Mouse (Mus musculus): Measurements from ENCODE around the gene Cand2.
A peak's percentile ranks its signal among the peaks of the same experiment; 100 is the strongest.

Gene Cand2

DNA sequence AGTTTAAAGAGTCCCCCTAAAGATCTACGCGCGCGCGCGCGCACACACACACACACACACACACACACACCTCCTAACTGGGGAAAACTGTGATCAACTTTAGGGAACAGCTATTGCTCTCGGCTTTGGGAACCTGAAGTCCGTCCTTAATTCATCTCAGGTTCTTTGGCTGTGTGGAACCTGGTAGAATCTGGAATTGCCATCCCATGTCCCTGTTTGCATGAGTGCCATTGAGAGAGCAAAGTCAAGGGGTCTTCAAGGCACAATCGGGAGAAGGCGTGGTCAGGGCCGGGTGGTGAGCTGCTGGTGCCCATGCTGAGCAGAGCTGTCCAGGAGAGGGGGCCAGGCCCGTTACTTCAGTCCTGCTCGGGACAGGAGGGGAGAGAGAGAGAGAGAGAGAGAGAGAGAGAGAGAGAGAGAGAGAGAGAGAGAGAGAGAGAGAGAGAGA, 348 bp upstream of the Cand2 start:
- DNase-seq (ENCODE audit: low read depth, low spot score), result no peak

- no peak for DNase-seq (ENCODE audit: low read depth, low spot score)
These were observed 1.5 kb downstream of the Cand2 start for GRCm38 (mm10) chr6:115775838-115776237.

GRCm38 (mm10) chr6:115776363-115776762, 2.0 kb downstream of the Cand2 start:
- no peak for DNase-seq (ENCODE audit: low read depth, low spot score)

- no peak for DNase-seq (ENCODE audit: low read depth, low spot score)
These were observed 8.4 kb downstream of the Cand2 start for GRCm38 (mm10) chr6:115782781-115783180.

- no peak for DNase-seq (ENCODE audit: low read depth, low spot score)
These were observed 16.7 kb downstream of the Cand2 start for GRCm38 (mm10) chr6:115791016-115791415.

- no peak for DNase-seq (ENCODE audit: low read depth, low spot score)
These were observed 17.7 kb downstream of the Cand2 start for GRCm38 (mm10) chr6:115791842-115792686.

- DNase-seq (ENCODE audit: low read depth, low spot score), result no peak
These were observed 18.4 kb downstream of the Cand2 start for GRCm38 (mm10) chr6:115792691-115793215.

GRCm38 (mm10) chr6:115801811-115802210, 27.5 kb downstream of the Cand2 start:
- DNase-seq (ENCODE audit: low read depth, low spot score), result no peak

DNA sequence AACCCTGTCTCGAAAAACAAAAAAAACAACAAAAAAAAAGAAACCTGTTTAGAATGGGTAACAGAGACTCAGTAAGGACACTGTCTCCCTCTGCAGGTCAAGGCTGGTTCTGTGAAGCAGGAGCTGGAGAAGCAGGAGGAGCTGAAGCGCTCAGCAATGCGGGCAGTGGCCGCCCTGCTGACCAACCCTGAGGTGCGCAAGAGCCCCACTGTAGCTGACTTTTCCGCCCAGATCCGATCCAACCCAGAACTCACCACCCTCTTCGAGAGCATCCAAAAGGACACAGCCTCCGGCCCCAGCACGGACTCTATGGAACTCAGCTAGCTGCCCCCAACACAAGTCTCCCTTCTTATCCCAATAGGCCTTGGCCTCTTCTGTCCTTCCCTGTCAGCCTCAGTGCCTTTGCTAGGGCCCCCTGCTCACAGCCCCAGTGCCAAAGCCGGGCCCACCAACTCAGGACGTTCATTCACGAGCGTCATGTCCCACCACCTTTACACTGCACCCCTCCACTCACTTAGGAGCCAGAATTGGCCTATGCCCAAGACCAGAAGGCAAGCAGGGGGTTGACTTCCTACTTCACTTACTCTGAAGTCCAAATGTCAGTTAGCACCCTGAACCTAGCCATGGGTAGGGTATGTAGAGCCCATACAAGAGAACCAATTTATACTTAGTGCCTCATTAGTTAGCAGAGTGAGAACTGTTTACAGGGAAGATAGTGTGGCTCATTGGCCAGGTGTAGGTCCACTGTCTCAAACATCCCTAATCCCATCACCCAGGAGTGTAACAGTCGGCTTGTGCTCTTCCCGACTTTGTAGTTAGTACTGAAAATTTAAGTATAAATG, 29.4 kb downstream of the Cand2 start:
- peak; percentile 73 for DNase-seq (ENCODE audit: low read depth, low spot score)

GRCm38 (mm10) chr6:115804432-115805192, 30.3 kb downstream of the Cand2 start:
- no peak for DNase-seq (ENCODE audit: low read depth, low spot score)

GRCm38 (mm10) chr6:115807464-115808195, 33.3 kb downstream of the Cand2 start:
- no peak for DNase-seq (ENCODE audit: low read depth, low spot score)

- no peak for DNase-seq (ENCODE audit: low read depth, low spot score)
These were observed 33.8 kb downstream of the Cand2 start for GRCm38 (mm10) chr6:115808196-115808487.

DNA sequence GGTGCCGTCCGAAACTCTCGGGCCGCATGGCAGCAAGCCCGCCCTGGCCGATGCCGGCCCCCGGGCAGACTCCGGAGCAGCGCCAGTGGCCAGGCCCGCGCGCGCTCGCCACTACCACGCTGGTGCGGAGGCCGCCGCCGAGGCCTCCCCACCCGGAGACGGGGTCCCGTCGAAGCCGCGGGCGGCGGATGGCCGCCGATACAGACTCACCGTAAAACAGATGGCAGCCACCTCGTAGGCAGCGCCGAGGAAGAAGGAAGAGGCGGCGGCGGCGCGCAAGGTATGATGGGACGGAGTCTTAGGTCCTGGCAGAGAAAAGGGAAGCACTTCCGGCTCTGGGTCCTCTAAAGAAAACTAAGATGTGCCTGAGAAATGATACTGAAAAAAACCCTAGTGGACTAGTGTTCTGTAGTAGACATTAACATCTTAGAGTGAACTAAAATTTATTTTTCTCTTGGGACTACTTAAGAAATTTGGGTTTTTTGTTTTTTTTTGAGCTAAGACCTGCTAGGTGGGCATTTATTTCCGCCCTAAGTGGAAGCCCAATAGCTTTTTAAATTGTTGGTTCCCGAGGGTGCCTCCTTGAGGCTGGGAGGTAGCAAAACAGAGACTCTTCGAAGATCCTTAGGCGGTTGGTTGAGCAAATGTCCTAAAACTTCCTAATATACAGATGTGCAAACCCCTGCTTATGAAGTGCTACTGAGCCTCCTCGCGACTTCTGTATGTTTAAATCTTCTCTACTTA, 34.3 kb downstream of the Cand2 start, which contains the start of gene Rpl32:
Gene Rpl32 (minus strand): TSS at position 260 of the 744 bp plus-strand sequence.
- peak; percentile 78 for DNase-seq (ENCODE audit: low read depth, low spot score)

GRCm38 (mm10) chr6:115811606-115812005, 37.3 kb downstream of the Cand2 start:
- no peak for DNase-seq (ENCODE audit: low read depth, low spot score)

GRCm38 (mm10) chr6:115814104-115814503, 39.8 kb downstream of the Cand2 start:
- no peak for DNase-seq (ENCODE audit: low read depth, low spot score)

GRCm38 (mm10) chr6:115815041-115815440, 40.7 kb downstream of the Cand2 start:
- no peak for DNase-seq (ENCODE audit: low read depth, low spot score)

DNA sequence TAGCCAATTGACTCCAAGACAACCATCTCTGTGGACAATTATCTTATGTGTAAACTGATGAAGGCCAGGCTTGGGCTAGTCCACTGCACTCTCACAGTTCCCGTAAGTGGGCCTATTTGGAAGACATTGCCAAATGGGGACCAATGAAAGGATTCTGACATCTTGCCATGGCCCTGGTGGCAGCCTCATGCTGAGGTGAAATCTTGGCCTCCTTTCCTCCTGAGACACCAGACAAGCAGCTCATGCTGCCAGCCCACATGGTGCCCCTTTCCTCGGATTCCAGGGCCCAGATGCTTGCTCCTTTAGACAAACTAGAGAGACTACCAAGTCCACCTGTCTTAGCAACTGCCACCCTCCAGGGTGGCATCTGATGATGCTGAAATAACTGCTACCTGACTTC, 43.8 kb downstream of the Cand2 start:
- no peak for DNase-seq (ENCODE audit: low read depth, low spot score)

DNA sequence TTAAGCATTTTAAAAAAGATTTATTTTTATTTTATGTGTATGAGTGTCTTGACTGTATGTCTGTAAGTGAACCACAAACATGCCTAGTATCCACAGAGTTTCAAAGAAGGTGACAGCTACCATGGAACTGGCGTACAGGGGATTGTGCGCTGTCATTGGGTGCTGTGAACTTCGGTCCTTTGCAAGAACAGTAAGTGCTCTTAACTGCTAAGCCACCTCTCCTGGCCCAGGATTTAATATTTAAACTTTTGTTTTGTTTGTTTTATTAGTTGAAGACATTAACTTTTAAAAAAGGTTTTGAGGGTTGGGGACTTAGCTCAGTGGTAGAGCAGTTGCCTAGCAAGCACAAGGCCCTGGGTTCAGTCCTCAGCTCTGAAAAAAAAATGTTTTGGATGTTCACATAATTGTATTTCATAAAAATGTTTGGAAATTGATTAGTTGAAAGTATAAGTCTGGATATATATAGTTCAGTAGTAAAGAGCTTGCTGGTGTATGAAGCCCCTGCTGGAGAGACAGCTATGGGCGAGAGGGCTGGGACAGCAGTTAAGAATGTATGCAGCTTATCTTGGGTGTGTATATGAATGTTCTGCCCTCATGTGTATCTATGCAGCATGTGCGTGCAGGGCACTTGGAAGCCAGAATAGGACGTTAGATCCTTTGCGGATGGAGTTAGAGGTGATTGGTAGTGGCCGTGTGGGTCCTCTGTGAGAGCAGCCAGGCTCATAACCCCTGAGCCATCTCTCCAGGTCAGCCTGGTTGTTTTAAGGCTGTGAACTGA, 47.1 kb downstream of the Cand2 start:
- no peak for DNase-seq (ENCODE audit: low read depth, low spot score)

- DNase-seq (ENCODE audit: low read depth, low spot score), result peak; percentile 91
These were observed 49.6 kb downstream of the Cand2 start for GRCm38 (mm10) chr6:115823850-115824464.

Measured in WW6 (cell line).